ENCODE assay signal across 11 mouse cellular contexts in genomic region chr15:10779941-10780620, GRCm38 (mm10).
DNase-seq lines count a peak whose midpoint lies in the region; ATAC-seq and TF ChIP-seq lines count a peak whose summit lies in the region.
"Had no signal": no experiment of that assay in that cellular context is flagged by ENCODE, and none has a peak within 500 bp of the region (broad histone marks: within the 10 kb centered on the region; RNA-seq: fewer than 3 reads in every experiment).

No protein-coding gene starts in this region.

- H3K4me3 ChIP-seq in gastrocnemius, adult 2 months = no peak overlapping the region; the same call in 1 of the 2 replicates
- no peak overlapping the region for H3K4me3 ChIP-seq in forebrain, embryonic 10.5 days
- H3K4me3 ChIP-seq: myocyte had no signal

- intact Hi-C loops in gastrocnemius, adult 2 months (cut with DNase I) = no loop called here

- H3K36me3 ChIP-seq in forebrain, embryonic 10.5 days (replicated peaks) = no peaks in the 10 kb centered on the region

- no peak for DNase-seq in gastrocnemius, adult 2 months
- no peak for DNase-seq in gastrocnemius, postnatal 4 days (ENCODE audit: low spot score in 2 of 2)
- DNase-seq in testis, postnatal 10 days (ENCODE audit: low spot score) = peak; percentile 30
- DNase-seq in testis, postnatal 14 days (ENCODE audit: low spot score) = no peak
- peak; percentile 58 for DNase-seq in kidney, postnatal 14 days
- no peak for DNase-seq in forebrain, embryonic 10.5 days (ENCODE audit: extremely low spot score, low spot score)
- DNase-seq in retina, embryonic 14.5 days (ENCODE audit: low spot score) = no peak
- DNase-seq: cerebellum, adult 18-20 months; thymus, adult 2 months had no signal

- no peaks in the 10 kb centered on the region for H3K4me1 ChIP-seq in forebrain, embryonic 10.5 days

- 83% methylated on average over 13 of the region's 13 CpGs for whole genome bisulfite sequencing in forebrain, embryonic 10.5 days

- no peaks in the 10 kb centered on the region for H3K27me3 ChIP-seq in forebrain, embryonic 10.5 days (ENCODE audit: poor library complexity, severe bottlenecking)

- no peak for ATAC-seq in cerebellum, adult (ENCODE audit: insufficient number of reproducible peaks, low FRiP score, low TSS enrichment)

- TF ChIP-seq CTCF in gastrocnemius, adult 2 months (IDR thresholded peaks at IDR 0.05) = no peak

- H3K27ac ChIP-seq in gastrocnemius, adult 2 months = peak overlapping the region; percentile 24
- no peak overlapping the region for H3K27ac ChIP-seq in forebrain, embryonic 10.5 days

- no peaks in the 10 kb centered on the region for H3K9me3 ChIP-seq in forebrain, embryonic 10.5 days

Comparison
In these comparisons a context has a peak if more than half of its experiments do, and no peak if none do; other contexts are left out.
1. DNase-seq: peak in testis, postnatal 10 days (single experiment) and kidney, postnatal 14 days (single experiment); none in gastrocnemius, adult 2 months (single experiment), gastrocnemius, postnatal 4 days (0 of 2), testis, postnatal 14 days (single experiment), forebrain, embryonic 10.5 days (single experiment) and retina, embryonic 14.5 days (single experiment).